Mouse (Mus musculus) c-Kit-negative CD71-positive TER-119-positive erythroid progenitor cells, embryonic 14.5 days (primary cell): Measurements from ENCODE around the gene Rhof.

Source experiments
- DNase-seq: peaks from one replicate; pipeline ENCODE4 v3.0.0-alpha.2; 2013; ENCODE audit warnings: low read depth, low spot score

Rhof gene

DNA sequence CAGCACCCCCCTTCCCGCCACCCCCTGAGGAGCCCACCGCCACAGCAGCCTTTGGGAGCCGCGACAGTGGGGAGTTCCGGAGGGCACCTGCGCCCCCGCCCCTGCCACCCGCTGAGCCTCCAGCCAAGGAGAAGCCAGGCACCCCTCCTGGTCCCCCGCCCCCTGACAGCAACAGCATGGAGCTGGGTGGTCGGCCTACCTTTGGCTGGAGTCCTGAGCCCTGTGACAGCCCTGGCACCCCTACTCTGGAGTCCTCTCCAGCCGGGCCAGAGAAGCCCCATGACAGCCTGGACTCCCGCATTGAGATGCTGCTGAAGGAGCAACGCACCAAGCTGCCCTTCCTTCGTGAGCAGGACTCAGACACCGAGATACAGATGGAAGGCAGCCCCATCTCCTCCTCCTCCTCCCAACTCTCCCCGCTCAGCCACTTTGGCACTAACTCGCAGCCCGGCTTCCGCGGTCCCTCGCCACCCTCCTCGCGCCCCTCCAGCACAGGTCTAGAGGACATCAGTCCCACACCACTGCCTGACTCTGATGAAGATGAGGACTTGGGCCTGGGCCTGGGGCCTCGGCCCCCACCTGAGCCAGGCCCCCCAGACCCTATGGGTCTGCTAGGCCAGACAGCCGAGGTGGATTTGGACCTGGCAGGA lies 15.7 kb upstream of the Rhof start:
- DNase-seq: no peak

DNA sequence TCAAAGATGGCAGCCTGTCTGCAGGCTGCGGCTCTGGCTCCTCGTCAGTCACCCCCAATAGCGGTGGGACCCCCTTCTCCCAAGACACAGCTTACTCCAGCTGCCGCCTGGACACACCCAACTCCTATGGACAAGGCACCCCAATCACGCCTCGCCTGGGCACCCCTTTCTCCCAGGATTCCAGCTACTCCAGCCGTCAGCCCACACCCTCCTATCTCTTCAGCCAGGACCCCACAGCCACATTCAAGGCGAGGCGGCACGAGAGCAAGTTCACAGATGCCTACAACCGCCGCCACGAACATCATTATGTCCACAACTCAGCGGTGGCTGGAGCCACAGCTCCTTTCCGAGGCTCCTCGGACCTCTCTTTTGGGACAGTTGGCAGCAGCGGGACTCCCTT lies 15.1 kb upstream of the Rhof start:
- no peak for DNase-seq

DNA sequence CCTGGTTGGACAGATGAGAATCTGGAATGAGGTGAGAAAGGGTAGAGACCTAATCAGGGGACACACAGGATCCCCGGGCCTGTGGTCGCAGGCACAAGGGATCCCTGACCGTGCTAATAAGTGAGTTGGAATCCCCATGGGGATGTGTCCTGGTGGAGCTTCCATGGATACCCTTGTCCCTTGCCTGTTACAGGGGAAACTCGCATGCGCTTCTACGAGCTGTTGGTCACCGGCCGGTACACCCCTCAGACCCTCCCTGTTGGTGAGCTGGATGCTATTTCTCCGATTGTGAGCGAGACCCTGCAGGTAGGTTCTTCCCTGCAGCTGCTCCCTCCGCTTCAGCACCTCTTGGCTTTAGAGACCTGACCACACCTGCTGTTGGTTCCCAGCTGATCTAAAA lies 13.9 kb upstream of the Rhof start:
- no peak for DNase-seq

DNA sequence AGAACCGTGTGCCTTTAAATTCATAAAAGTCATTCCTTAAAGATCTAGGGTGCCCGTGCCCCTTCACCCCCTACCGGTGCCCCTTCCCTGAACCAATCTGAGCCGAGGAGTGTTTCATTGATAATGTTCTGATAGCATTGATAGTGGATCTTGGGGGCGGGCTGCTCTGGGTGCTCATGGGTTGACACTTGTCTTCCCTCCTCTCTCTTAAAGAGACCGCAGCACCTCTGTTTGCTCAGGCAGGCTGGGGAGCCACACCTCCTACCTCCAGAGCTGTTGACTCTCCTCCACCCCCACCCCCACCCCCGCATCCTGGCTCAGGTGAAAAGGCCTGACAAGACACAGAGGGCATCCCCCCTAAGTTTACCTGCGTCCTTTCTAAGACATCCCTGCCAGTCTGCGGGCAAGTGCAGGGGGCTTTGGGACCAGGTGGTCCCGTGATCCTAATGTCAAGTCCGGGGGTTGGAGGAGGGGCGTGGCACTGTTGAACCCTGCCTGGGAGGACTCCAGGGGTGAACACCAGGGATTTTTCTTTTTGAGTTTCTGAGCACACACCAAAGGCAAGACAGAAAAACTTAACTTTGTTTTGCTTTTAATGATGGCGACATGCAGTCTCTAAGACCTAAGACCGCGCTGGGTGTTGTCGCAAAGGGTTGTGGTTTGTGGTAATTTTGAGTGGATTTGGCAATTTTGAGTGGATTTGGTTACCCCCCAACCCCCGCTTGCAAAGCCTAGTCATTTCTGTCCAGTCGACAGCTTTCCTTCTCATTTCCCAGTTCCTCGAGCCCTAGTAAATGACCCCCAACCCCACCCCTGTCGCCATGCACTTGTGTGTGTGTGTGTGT lies 12.5 kb upstream of the Rhof start:
- DNase-seq: no peak

DNA sequence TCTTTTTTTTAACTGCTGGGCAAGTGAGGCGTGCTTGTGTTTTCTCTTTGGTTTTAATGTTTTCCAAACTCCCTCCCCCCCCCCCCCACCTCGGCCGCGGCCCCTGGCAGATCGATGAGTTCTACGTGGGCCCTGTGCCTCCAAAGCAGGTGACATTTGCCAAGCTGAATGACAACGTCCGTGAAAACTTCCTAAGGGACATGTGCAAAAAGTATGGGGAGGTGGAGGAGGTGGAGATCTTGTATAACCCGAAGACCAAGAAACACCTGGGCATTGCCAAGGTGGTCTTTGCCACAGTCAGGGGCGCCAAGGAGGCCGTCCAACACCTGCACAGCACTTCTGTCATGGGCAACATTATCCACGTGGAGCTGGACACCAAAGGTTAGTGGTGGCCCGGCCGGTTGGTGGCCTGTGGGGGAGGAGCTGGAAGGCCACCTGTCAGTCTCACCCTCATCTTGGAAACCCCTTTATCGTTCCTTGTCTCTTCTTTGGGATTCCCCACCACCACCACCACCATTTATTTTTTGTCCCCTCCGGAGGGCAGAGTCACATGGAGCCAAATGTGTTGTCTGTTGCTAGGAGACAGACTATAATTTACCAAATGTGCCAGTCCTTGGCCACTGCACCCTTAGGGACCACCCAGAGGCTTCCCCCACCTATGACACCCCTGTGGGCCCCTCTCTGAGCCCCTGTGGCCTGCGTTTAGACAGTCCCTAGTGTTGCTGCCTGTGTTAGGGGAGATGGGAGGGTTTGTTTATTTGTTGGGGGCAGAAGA lies 11.7 kb upstream of the Rhof start:
- no peak for DNase-seq

DNA sequence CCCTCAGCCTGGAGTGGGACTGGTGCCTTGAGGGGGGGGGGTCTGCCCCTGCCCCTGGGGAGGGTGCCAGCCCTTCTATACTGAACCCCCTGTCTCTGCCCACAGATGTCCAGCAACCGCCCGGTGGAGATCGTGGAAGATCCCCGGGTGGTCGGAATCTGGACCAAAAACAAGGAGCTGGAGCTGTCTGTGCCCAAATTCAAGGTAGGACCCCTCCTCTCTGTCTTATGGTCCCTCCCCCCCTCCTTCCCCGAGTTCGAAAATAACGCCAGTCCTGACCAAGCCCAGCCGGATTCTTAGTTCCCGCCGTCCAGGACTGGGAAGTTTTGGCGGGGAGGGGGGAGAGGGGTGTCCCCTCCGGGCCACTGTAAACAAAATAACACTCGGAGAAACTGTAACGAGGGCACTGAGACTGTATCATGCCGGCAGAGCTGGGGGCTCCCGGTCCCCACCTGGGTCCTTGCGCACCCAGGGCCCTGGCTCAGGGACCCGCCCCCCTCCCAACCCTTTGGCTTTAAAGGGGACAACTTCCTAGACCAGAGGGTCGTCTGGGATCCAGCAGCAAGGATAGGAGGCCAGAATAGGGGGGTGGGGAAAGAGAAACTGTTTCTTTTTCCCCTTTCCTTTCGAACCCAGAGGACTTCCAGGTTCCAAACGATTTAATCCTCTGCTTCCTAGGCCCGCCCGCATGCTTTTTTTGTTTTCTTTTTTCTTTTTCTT lies 10.9 kb upstream of the Rhof start:
- DNase-seq: no peak

DNA sequence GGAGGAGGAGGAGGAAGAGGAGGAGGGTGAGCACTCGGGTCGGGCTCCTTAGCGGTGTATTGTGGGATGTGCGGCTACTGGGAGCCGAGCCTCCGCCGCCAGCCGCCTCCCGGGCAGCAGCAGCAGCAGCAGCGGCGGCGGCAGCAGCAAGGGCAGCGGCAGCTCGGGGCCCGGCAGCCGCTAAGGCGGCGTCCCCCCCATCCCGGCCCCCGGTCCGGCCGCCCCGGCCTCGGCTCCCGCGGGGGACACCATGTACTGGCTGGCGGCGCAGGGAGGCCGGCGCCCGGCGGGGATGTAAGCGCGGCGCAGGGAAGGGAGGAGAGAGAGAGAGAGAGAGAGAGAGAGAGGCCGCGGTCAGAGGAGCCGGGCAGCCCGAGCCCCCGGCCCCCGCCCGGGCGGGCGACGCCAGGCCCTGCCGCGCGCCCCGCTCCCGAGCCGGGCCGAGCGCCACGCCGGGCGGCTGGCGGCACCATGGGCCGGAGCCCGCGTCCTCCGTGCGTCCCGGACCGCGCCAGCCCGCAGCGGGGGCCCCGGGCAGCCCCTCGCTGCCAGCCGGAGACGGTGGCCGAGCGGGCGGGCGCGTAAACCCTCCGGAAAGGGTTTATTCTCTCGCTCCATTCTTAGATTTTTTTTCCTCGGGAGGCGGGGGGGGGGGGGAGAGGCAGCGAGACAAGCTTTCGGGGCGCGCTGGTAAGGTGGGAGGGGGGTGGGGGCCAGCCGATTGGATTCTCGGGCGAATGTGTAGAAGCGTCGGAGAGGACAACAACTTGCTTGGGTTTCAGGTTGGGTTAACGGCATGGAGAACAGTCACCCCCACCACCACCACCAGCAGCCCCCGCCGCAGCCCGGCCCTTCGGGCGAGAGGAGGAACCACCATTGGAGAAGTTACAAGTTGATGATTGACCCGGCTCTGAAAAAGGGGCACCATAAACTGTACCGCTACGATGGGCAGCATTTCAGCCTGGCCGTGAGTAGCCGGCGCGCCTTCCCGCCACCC lies 10.0 kb upstream of the Rhof start, which contains the start of gene Setd1b:
Gene Setd1b, plus strand, starts transcription at position 33 of the 997 bp plus-strand sequence.
- no peak for DNase-seq

DNA sequence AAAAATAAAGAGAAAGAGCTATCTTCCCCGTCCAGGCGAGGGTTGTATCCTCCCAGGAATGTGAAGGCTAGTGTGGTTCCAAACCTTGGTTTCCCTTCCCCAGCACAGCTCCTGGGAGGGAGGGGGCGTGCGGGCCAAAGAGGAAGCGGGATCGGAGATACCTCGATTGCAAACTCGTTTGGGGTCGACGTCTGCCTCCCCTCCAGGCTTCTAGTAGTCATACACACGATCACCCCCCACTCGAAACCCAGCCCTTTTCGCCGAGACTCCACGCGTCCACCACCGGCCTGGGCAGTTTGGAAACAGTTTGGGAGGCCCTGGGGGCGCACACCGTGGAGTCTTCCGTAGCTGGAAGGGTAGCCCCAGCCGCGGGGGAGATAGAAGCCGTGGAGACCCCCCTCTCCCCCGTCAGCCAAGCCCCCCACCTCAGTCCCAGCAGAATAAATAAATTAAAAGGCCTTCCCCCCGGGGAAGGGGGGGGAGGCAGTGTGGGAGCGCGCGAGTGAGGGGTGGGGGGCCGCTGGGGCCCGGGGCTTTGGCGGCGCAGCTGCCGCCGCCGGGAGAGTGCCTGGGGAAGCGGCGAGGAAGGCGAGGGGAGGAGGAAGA lies 9.2 kb upstream of the Rhof start:
- DNase-seq: no peak

DNA sequence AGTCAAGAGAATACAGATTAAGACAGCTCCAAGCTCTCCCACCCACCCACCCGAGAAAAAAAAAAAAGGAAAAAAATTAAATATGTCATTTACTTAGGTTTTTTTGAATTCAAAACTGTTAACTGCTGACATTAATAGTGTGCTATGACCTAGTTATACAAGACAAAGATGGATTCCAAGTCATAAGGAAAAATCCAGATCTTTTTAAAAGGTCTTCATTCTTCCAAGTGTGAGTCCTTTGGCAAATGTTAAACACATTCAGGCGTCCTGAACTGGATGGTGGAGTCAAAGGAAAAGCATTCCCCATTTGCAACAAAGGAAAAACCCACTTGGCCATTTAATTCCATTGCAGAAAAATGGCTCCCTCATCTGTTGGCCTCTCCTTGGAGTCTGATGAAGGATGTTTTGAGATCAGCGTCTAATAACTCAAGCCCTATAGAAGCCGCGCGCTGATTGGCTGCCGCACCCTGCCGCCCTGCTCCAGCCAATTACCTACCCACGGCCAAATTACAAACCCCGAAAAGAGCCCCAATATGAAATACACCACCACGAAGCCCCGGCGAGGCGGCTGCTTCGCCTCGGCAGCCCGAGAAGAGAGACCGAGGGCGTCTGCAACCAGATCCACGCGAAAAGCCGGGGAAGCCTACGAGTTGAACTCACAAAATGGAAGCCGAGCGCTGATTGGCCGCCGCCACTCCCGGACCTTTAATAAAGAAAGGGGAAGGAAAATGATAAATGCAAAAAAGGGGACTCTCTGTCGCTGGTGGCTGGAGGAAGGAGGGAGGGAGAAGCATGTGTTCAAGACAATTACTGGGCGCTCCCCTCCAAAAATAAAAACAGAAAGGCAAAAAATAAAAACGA lies 8.4 kb upstream of the Rhof start:
- DNase-seq: peak; percentile 90

DNA sequence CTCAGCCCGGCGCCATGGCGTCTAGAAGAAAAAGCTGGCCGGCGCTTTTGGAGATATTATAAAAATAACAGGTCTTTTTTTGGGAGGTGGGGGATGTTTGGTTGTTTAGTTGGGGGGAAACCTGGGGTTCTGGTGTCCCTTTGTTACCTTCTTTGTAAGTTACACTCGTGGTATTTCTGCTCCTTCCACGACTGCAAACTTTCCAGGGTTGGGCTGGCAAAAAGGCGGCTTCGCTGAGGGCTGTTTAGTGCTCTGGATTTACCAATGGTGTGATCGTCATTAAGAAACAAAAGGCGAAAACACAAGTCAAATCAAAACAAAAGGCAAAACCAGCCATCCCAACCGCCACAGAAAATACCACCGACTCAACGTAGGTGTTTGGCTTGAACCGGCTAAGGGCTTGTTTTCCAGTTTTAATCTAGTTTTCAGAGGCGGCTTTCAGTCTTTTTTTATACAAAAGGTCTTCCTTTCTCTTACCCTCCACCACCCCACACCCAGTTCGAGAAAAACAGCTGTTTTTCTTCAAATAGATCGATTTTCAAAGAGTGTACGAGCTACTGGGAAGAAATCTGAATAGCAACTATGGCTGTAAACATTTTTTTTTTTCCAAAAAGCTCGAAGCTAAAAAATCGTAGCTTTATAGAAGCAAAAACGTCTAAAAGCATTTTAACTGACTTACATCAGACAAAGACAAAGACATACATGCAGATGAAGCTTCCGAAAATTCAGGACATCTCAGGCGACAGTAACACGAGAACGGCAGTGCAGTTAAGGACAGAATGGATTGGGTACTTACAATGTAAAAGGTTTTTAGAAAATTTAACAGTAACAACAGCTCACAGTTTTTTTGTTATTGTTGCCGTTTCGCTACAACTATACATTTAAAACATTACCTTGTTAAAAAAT lies 7.5 kb upstream of the Rhof start:
- no peak for DNase-seq

DNA sequence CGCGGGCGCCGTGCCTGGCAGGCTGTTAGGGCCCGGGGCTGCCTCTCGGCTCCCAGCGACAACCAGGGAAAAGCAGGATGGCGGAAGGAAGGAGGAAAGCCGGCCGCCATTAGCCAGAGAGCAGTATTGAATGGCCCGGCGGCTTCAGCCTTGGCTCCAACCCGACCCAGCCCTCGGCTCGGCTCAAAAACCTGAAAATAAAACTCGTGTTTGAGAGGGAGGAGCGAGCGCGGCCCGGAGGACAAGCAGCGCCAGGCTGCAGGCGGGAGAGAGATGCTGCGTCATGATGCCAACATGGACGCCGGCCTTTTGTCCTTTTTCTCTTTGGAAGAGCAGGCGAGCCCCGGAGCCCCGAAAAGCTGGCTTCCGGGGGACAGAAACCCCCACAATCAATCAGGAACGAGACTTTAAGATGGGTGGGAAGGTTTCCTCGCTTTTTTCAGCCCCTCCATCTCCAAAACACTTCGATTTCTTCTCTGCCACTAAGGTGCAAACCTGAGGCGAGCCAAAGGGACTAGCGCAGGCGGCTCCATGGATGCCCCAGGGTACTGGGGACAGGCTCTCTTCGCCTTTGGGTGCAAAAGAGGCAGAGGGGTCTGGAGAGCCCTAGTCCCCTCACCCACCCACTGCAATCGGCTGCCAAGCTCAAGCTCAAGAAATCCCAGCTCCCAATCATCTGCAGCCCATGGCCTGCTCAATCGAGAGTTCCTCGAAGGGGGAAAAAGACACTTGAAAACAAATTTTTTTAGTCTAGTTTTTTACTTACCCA lies 6.6 kb upstream of the Rhof start:
- peak; percentile 83 for DNase-seq

DNA sequence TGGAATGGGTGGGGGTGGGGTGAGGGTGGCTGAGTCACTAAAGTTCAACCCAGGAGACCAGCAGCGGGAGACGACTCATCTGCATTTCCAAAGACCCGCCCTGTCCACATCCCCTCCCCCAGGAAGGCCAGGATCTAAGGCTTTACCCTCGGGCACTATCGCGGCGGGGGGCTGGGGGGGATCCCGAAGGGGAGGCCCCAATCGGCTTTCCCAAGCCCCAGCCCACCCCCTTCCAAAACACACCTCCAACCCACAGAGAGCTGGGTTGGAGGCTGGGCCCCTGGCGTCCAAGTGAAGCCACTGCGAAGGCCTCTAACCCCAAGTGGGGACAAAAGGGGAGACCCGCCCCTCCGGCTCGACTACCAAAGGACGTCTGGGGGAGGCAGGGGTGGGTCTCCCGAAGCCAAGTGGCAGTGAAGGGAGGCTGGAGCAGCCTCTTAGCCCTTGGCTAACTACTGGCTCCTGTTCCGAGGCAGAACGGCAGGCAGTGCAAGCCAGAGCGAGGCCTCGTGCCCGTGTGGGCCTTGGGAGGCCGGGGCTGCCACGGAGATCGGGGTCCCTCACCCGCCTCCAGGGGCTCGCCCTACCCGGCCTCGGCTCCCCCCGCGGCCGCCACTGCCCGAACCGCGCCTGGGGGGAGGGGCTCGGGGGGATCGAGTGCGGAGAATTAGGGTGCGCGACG lies 5.9 kb upstream of the Rhof start:
- no peak for DNase-seq

DNA sequence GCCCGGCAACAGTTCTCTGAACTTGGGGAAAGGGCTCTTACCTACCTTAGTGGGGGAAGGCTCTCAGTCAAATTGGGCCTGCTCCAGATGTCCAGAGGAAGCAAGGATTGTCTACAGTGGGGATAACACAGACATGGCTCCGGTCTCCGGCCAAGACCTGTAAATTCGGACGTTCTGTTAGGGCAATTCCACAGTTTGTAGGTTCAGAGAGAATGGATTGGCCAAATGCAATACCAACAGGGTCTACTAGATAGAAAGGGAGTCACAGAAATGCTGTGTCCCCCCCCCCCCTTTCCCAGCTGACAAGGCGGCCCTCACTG lies 5.4 kb upstream of the Rhof start:
- DNase-seq: no peak

DNA sequence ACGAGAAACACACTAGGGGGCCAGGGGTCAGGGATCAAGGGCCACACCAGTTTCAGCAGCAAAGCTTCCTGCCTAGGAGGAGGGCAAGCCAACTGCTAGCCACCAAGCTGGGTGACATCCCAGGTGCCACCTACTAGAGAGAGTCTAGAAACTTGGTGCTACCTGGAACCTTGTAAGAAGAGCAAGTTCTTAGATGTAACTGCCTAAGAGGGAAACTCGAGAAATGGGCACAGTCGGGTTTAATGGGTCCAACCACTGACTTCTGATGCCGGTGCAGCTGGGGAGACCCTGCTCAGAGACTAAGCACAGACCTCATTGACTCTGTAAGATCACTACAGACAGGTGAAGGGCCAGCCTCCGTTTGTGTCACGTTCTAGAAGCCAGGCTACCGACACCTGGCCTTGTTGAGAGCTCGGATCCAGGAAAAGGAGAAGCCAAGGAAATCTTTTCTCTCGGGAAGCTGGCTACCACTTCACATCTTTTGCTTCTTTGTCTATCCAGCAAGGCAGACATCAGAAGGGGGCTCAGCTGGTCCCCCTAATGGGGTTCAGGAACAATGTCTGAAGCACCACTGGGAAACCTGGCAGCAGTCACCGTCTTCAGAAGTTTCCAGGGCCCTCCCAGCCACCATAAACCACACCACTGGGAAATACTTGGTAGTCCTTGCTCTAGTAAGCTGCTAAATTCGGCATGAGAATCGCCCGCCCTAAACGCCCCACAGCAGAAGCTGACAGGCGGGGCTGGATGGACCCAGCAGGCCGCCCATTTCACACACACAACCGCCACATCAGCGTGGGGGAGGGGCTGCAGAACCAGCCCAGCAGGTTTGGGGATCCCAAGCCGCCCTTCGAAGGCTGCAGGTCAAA lies 4.8 kb upstream of the Rhof start:
- DNase-seq: peak; percentile 58

DNA sequence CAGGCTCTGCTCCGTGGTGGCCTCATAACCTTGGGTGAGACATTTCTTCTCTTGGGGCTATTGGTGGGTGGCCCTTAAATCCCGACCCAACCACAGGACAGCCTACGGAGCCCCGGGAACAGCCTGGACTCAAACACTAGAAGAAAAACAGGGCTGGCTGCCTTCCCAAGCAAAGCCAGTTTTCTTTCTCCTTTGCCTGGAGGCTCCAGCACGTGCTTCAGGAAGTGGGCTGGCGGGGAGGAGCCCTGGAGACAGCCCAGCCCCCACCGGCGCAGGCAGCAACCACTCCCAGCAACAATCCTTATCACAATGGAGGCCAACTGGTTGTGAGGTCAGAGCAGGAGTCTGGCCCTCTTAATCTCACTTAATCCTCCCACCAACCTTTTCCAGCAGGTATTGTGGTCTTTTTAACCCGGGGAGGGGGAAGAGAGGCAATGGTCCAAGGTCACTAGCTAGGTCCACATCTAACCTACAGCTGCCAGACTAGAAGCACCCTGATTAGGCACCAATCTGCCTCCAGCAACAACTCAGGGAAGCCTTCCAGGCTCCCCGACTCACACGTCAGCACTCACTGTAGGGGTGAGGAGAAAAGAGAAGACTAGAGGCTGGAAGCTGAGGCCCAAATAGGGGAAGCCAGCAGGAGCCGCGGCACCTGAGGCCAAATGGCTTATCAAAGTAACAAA lies 4.0 kb upstream of the Rhof start:
- DNase-seq: peak; percentile 74
